Mouse (Mus musculus) cerebellum, postnatal 14 days (tissue): ENCODE measurements around the gene Plxna4.
A peak's percentile ranks its signal among the peaks of the same experiment; 100 is the strongest.

Source experiments
- DNase-seq, 2 experiments: peaks; one replicate each; pipeline ENCODE4 v3.0.0; 2021; ENCODE audit warnings: mixed read lengths in 2 of 2

Gene Plxna4

DNA sequence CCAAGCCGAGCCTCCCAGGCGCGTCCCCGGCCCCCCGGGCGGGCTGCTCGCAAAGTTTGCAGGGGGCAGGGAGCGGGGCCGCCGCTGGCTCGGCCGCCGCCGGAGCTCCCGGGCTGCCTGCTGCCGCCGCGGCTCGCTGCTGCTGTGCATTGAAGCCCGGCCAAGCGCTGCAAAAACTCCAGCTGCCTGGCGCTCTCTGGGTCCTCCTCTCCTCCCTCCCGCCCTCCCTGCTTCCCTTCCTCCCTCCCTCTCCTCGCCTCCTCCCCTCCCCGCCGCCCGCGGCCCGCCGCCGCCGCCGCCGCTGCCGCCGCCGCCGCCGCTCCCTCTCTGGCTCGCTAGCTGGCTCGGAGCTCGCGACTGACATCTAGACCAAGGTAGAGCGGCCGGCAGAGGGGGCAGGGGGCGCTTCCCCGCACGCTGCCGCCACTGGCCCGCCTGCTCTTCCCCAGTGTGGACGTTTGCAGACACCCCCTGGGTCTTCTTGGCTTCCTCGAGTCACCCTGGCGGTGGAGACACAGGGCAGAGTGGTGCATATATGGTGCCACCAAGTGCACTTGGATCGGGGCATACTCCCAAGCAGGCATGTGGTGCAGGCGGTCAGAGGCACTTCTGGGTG, at the start of gene Plxna4:
Gene Plxna4, minus strand, starts transcription at position 137 of the 616 bp plus-strand sequence.
- peak; percentile 61 to 63 for DNase-seq

DNA sequence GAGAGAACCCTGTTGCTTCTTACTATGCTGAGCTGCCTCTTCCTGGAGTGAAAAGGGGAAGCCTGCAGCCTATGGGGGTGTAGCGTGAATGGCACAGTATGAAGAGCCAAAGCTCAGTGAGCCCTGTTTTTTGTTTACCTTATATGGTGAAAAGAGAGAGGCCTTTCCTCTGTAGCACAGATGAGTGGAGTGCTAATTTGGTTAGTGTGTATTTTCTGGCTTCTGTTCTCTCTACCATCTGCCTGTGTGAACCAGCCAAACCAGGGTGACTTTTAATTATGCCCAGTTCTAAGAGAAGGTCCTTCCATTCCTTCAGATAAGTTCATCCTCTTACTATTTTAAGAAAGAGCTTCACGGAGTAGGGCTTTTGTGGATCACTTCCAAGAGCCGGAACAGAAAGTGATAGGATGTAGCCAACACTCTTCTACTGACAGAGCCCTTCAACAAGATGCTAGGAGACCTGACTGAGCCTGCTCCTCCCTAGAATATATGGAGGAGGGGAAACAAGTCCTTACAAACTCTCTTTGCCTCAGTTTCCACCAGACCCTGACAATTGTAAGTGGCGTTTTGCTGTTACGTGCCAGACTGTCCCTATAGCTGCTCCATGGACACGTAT, 49.7 kb upstream of the Plxna4 start:
- DNase-seq = peak; percentile 13 to 52

DNA sequence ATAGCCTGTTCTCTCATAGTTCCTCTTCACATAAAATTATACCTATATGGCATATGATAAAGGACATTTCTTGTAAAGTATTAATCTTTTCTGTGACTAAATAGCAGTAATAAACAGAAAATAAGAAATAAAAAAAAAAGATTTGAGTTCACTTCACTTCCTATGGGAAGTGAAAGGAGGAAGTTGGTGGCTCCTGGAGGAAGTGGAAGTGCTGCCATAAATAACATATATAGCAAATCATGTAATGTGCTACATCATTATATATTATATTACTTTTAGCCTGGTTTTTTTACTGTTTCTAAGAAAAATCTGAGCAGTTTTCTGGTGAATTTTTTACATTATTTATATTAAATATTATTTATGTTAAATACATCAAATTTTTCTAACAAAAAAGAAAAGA, 22.7 kb upstream of the Plxna4 start:
- no peak for DNase-seq

DNA sequence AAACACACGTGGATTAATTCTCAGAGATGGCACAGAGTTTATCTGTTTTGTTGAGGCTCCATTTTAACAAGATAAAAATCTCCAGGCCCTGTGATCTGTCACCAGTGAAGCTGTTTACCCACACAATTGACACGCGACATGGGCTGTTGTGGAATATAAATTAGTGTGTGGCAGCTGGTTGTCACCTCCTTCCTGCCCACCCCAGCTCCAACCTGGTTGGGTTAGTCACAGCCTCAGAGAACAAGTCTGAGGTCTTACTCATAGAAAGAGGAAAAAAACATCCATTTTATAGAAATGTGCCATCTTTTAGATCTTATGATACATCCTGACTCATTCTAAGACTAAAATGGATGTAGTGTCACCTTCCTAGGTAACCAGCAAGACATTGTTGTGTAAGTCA, 18.8 kb upstream of the Plxna4 start:
- no peak for DNase-seq

DNA sequence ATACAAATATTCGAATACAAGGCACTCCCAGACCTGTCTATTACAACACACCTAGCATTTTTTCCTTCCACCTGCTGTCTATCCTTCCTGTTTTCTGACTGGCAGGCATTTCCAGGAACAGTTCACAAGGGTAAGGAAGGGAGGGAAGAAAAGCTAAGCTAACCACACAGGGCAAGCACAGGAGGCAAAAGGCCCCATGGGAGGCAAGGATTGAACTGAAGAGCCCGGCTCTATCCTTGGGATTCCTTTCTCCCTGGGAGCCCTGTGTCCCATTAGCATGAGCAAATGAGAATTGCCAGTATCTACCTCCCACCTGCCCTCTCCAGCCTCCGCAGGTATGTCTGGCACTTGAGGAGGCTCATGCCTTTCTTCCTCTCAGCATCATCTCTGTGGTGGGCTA, 17.6 kb upstream of the Plxna4 start:
- DNase-seq = no peak

DNA sequence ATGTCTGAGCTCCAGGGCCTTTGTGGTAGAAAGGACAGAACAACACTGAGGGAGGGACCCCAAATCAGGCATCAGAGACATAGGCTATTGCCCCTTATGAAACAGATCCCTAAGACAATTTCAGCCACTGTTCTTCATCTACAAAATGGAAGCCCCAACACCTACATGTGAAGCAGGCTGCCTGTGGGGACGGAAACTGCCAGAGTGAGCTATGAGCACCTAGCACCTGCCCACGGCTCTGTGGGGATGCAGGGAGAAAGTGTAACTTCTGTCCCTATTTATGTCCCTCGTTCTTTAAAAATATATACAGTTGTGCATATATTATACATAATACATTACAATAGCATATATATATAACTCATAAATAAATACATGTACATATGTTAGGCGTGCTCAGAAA, 16.9 kb upstream of the Plxna4 start:
- no peak for DNase-seq

DNA sequence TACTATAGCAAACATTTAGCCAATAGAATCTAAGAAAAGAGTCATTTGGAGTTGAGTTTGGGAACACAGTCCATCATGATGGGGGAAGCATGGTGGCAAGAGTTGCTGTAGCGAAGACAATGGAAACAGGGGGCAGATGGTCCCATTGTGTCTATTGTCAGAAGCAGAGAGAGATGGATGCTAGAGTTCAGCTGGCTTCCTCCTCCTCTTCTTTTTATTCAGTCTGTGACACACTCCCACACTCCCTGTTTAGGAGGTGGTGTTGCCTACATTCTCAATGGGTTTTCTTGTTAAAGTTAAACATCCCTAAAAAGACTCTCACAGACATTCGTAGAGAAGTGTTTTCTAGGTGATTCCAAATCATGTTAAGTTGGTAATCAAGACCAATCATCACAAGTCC, 14.1 kb upstream of the Plxna4 start:
- no peak for DNase-seq

DNA sequence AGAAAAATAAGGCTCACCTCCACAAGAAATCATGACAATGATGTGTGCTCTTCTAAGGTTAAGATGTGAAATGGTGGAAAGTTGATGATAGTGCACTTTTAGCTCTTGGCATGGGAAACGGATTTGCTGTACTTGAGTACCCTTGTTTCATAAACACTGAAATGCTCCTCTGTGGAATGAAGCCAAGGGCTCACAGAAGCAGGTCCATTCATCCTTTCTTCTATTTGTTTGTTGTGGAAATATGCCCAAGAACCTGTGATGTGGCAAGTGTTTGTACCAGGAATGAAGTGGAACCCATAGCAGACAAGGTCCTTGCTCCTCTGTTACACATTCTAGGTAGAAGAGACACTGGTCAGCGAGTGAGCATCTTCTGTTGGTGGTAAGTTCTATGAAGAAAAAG, 13.3 kb upstream of the Plxna4 start:
- DNase-seq = no peak

DNA sequence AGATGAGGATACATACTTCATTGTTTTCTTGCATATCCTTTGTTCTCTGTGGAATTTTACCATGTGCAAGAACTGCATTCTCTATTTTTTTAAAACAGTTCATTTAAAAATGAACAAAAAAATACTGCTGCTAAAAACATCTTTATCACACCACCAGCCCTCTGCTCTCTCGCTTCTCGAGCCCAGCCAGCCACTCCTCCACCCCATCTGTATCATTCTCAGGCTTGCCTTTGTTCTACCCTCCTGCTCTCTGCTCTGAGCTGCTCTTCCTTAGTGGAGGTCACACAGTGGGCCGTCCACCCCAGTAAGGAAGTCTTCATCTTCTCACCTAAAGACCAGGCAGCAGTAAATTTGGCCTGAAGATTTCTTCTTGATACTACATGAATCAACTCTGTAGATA, 7.6 kb upstream of the Plxna4 start:
- no peak for DNase-seq

DNA sequence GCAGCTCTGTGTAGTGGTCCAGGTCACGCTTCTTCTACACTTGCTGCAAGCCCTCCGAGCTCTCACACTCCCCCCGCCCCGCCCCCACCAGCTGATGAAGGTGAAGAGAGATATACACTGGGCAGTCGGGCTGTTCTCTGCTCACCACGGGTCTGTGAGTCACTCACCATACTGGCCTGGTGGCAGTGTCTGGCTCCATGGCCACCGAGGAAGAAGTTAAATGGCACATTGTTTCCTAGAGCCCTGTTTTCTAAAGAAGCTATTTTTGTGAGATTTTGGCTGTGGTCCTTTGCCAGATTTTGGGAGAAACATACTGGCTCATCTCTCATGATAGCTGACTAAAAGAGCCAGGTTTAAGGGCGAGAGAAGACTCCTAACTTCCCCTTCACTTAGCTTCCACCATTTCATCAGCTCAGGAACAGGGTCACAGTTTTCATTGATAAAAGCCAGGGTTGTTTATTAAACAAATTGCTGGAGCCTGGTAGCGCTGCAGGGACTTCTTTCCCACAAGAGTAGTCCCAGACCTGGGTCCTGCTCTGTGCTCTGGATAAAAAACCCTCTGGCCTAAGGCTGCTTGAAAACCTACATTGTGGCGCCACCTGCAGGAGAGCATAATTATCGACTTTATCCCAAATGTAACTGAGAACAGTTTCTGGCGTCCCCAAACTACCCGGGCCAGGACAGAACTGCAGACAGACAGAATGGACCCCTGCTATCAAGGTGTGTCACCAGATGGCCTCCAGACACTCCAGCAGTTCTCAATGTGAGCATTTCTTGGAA, 3.2 kb upstream of the Plxna4 start:
- DNase-seq = peak; percentile 90 to 92

DNA sequence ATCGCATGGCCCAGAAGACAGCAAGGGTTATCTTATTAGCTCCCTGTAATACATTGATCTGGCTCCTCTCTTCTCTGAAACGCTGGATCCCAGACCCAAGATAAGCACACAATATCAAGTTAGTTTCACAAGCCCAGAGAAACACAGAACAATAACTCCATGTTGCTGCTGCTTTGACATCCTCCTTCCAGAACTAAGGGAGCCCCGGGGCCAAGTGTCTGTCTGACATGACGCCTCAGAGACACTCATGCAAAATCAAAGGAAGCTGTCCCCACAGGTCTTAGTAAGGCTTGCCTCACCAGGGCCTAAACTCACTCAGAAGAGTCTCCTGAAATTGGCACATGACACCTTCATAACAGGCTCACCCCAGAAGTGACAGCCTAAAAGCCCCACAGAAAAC, 1.6 kb upstream of the Plxna4 start:
- no peak for DNase-seq

DNA sequence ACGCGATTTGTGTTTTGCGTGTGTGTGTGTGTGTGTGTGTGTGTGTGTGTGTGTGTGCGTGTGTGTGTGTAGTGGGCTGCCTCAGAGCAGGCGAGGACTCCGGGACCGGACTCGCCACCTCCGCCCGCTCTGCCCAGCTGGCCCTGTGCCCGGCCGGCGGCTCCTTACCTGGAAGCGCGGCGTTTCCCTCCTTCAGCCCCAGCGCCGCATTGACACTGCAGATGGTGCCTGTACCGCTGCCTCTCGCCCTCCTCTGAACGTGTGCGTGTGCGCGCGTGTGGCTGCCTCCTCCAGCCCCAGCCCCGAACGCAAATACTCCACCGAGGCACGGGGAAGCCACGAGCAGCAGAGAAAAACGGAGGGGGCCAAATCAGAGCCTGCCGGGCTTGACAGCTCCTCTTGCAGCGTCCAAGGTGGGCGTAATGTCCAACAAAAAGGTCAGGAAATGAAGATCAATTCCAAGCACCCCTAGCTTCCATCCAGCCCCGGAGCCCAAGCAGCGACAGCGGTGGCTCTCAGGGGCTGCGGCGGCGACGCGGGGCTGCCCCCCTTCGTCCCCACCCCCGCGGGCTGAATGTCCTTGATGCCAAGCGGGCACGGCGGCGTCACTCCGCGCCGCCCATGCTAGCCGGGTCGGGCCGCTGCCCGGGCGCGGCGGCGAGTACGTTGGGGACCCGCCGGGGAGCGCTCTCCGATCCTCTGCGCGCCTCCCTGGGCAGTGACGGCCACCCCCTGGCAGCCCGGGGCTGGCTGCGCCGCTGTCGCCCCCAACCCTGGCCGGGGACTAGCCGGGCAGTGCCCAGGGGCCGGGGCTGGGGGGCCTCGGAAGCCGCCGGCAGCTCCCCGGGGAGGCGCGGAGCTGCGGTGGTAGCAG, 619 bp downstream of the Plxna4 start:
- peak; percentile 83 to 84 for DNase-seq

DNA sequence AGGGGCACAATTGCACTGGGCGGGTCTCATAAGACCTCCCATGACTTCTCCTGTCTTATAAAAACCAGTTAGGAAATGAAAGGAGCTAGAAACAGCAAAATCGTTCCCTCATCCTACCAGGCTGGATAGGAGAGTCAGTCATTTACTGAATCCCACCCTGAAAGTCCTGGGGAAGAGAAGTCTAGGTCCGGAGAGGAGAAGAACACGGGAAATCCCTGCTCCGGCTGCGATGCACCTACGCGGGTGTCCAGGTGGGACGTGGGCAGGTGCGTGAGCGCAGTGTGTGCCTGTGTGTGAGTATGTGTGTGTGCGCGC, 1.2 kb downstream of the Plxna4 start:
- DNase-seq = no peak

DNA sequence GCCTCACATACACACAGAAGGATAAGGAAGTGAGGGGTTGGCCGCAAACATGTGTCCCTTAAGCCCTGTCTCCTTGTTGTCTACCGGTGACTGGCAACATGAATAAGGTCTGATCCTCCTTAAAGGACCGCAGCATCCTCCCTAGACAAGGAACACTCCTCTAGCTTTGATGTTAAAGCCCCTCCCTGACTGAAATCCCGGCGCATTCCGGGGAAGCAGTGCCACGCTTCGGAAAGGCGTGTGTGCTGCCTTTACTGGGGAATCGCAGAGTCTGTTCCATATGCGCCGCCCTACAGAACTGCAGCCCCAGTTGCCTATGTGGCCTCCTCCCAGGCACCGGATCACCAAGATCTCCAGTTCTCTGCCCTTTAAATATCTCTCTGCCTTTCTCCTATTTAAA, 1.6 kb downstream of the Plxna4 start:
- DNase-seq = peak; percentile 46 to 48

DNA sequence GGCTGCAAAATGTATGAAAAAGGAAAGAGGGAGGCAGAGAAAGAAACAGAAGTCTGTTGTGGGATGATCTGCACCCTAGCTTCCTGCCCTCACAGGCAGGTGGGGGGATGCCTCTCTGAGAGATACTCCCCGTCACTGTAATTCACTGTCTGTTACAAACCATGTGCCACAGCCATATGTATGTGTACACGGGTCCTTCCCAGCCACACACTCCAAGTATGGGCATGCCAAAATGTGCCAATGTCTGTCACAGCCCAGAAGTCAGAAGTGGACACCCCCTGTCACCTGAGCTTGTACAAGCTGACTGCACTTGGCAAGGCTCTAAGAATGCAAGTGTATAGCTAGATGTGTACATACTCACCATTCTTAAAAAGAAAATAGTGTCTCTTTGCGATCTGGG, 2.8 kb downstream of the Plxna4 start:
- peak in 1 of 2 experiments; percentile 6 for DNase-seq

DNA sequence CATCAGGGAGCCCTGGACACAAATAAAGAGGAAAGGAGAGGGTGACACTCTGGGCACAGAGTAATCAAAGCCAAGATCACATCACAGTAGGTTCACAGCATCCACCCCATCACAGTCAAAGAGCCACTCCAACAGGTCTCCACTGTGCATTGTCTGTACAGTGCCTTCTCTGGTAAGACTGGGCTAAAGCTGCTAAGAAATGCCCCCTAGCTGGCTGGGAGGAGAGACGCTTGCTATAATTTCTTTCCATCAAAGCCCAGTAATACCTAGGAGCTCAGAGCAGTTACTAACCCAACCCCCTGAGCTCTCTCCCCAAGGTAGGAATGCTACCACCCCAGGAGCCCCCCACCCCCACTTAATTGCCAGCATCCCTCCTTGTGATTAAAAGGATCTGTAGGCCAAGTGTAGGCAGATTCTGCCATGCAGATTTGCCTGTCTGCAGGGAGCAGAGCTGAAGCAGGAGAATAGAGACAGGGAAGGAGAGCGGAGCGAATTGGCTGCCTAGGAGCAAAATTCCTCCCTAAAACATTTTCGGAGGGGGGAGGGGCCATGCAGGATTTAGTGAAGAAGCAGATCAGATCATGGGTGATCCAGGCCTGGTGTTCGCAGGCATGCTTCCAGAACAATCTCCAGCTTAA, 3.6 kb downstream of the Plxna4 start:
- peak; percentile 8 to 23 for DNase-seq

DNA sequence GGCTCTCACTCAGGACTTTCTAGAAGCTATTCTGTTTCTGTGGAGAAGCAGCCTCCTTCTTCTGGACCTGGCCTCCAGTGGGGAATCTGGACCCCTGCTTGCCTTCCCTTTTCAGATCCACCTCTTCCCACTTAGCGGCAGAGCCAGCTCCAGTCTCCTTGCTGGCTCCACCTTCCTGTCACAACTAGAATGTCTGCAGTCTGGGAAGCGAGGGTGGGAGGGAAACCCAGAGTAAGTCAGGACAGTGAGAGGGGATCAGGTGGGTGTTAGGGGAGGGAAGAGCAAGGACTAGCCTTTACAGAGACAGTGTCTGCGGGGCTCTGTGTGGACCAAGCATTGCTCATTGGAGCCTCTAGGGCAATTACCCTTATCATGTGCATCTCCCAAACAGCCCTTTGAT, 4.4 kb downstream of the Plxna4 start:
- peak; percentile 20 to 34 for DNase-seq

DNA sequence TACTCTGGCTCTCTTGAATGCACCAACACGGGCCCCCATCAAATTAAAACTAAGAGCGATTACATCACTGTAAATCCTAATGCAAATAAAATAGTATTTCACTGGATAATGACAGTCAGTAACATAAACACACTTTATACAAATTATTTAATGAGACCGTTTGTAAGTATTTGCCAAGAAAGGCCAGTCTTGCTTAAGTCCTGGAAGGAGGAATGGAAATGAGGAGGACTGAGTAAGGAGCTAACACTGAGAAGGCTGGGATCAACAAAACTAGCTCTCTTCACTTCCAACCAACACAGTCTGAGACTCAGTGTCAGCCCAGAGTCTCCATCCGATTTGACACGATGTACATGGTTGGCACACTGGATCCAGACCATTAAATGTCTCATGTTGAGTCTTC, 16.5 kb downstream of the Plxna4 start:
- no peak for DNase-seq

DNA sequence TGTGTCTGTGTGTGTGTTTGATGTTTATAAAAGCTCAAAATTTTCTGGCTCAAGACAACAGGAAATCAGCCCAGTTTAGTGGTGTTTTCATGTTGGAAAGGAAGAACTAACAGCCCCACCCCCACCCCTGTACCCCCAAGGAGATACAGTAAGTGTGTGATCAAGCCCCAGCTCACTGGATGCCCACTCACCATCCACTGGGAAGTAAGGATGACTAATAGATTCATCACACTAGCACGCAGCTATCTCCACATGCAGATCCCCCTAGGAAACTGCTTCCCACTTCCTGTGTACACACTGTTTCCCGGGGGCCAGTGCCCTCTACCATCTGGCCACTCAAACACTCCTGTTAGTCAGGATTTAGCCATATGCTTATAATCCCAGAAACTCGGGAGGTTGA, 17.5 kb downstream of the Plxna4 start:
- no peak for DNase-seq

DNA sequence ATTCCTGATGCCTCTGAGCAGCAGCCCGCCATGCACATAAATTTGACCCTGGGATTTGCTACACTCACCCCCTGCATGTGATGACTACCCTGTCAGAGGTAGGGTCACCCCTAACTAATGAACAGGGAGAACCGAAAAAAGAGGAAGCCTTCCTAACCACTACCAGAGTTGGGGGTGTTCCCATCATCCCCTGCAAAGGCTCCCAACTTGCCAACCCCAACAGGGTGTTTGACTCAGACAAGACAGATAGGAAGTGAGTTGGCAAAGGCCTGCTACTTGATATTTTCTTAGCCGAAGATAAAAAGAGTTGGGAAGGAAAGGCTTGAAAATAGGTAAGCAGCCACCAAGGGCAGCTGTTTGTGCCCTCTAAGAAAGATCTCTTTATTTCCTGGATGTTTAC, 18.1 kb downstream of the Plxna4 start:
- no peak for DNase-seq

DNA sequence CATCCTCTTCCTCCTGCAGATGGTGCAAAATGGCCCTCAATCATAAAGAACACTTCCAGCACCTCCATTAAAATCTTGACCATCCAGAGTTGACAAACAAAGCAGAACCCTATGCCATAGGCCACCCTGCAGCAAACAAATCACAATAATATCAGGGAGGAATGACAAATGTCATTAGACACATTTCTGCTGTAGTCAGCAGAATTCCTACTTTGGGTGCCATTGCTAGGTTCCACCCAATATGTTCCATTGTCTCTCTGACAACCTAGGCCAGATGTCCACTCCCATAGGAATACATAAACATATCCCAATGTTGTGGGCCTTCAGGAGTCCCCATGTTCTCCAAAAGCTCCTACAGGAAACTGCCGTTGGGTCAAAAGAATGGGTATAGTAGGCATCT, 41.1 kb downstream of the Plxna4 start:
- DNase-seq = no peak

DNA sequence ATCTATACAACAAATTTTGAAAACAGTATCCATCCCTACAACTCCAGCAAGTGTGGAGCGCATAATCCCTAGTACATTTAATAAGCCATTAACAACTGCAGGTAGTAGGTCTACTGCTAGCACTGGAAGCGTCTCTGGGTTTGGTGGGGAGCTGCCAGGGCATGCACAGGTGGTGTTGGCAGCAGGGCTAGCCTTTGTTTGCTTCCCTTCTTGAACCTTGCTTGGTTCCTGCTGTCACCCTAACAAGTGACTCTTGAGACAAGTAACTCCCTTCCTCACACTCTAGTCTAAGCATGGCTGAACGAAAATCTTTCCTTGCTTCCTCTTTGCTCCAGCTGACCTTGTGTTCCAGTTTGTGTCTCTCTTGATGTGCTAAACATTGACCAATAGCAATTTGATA, 44.0 kb downstream of the Plxna4 start:
- DNase-seq = no peak

DNA sequence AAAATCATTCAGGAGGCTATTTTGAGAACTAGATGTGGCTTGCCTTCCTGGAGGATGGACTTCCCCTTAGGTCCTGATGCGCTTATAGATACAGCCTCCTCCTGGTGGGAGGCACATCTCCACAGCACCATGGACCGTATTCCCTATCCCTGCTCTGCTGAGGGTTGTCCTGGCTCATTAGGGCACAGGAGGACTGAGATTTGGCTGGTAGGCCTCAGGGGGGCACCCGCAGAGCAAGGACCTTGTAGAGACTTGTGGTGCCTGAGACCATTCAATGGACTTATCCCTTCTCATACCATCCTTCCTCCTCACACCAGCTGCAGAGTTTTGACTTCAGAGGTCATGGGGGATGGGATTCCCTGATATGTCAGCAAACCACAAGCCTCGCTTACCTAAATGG, 47.8 kb downstream of the Plxna4 start:
- no peak for DNase-seq
